Mouse (Mus musculus) MEL (cell line): Measurements from ENCODE around the gene Kif1bp. TPM values are rescaled to one million over a fixed set of nuclear protein-coding genes. Genes with fewer than 3 reads are reported as not detected.
A peak's percentile ranks its signal among the peaks of the same experiment; 100 is the strongest.

Experiments
- DNase-seq: peaks from one replicate; pipeline ENCODE4 v3.0.0; 2011; ENCODE audit warnings: low read depth, low spot score
- H3K27ac ChIP-seq: 2 replicates; pipeline ENCODE4 v1.5.1; 2012; ENCODE audit warnings: low read depth, mild to moderate bottlenecking, control low read depth, low read length, moderate library complexity; ENCODE audit not compliant: control insufficient read depth
- H3K27me3 ChIP-seq, 2 experiments: fragments of 150-350 bp in 1 of 2; sonication (generic) in 1 of 2; 2 replicates each; pipeline ENCODE4 v1.6.1; 2012; ENCODE audit warnings: low read length in 2 of 2, mild to moderate bottlenecking in 2 of 2, improper control_type of control experiment in 1 of 2, moderate library complexity in 1 of 2; ENCODE audit not compliant: insufficient read depth in 2 of 2, control insufficient read depth in 1 of 2
- H3K36me3 ChIP-seq, 2 experiments: 2 replicates each; pipeline ENCODE4 v1.6.1; 2012 to 2014; ENCODE audit warnings: low read length in 2 of 2, improper control_type of control experiment in 1 of 2, inconsistent platforms in 1 of 2, mild to moderate bottlenecking in 1 of 2; ENCODE audit not compliant: insufficient read depth in 2 of 2, control insufficient read depth in 1 of 2
- H3K4me1 ChIP-seq, 2 experiments: fragments of 150-350 bp in 1 of 2; sonication (generic) in 1 of 2; 2 replicates each; pipeline ENCODE4 v1.6.1; 2012; ENCODE audit warnings: low read length in 2 of 2, improper control_type of control experiment in 1 of 2, mild to moderate bottlenecking in 1 of 2; ENCODE audit not compliant: insufficient read depth in 2 of 2, control insufficient read depth in 1 of 2
- H3K4me3 ChIP-seq, 2 experiments: fragments of 150-350 bp in 1 of 2; sonication (generic) in 1 of 2; 2 replicates each; pipeline ENCODE4 v1.5.1; 2012; ENCODE audit warnings: low read depth in 2 of 2, low read length in 2 of 2, mild to moderate bottlenecking in 2 of 2, moderate library complexity in 2 of 2, control low read depth in 1 of 2, improper control_type of control experiment in 1 of 2; ENCODE audit not compliant: control insufficient read depth in 1 of 2, insufficient read depth in 1 of 2
- H3K79me2 ChIP-seq: 2 replicates; pipeline ENCODE4 v1.6.1; 2012; ENCODE audit warnings: mild to moderate bottlenecking, low read length, moderate library complexity; ENCODE audit not compliant: control insufficient read depth, poor library complexity, insufficient read depth
- H3K9ac ChIP-seq: 2 replicates; pipeline ENCODE4 v1.6.1; 2012; ENCODE audit warnings: low read depth, mild to moderate bottlenecking, control low read depth, low read length, moderate library complexity; ENCODE audit not compliant: control insufficient read depth, poor library complexity, severe bottlenecking
- H3K9me3 ChIP-seq: fragments of 150-350 bp; sonication (generic); replicated peaks from 2 replicates; pipeline ENCODE4 v1.6.1; 2012; ENCODE audit warnings: mild to moderate bottlenecking, low read length, improper control_type of control experiment, moderate library complexity; ENCODE audit not compliant: insufficient read depth
- CHD1 ChIP-seq: IDR thresholded peaks from 2 replicates; pipeline ENCODE4 v1.6.1; 2012; ENCODE audit warnings: low read depth, mild to moderate bottlenecking, inconsistent platforms, low read length, improper control_type of control experiment
- CTCF ChIP-seq, 3 experiments: IDR thresholded peaks in 2 of 3; conservative IDR thresholded peaks in 1 of 3; 2 replicates each; pipeline ENCODE4 v1.5.1; 2011 to 2012; ENCODE audit warnings: low read length in 3 of 3, low read depth in 2 of 3, mild to moderate bottlenecking in 2 of 3, improper control_type of control experiment in 1 of 3, inconsistent platforms in 1 of 3, mixed read lengths in 1 of 3, moderate library complexity in 1 of 3; ENCODE audit not compliant: control insufficient read depth in 1 of 3, insufficient read depth in 1 of 3, poor library complexity in 1 of 3, severe bottlenecking in 1 of 3
- EP300 ChIP-seq, 2 experiments: IDR thresholded peaks; 2 replicates each; pipeline ENCODE4 v1.6.1; 2011; ENCODE audit warnings: improper control_type of control experiment in 2 of 2, low read length in 2 of 2, low read depth in 1 of 2, mild to moderate bottlenecking in 1 of 2
- ETS1 ChIP-seq: IDR thresholded peaks from 2 replicates; pipeline ENCODE4 v1.6.1; 2012; ENCODE audit warnings: low read depth, mild to moderate bottlenecking, inconsistent platforms, low read length, improper control_type of control experiment, moderate library complexity
- GABPA ChIP-seq: IDR thresholded peaks from 2 replicates; pipeline ENCODE4 v1.6.1; 2012; ENCODE audit warnings: low read depth, mild to moderate bottlenecking, inconsistent platforms, low read length, improper control_type of control experiment, moderate library complexity
- GATA1 ChIP-seq: IDR thresholded peaks from 2 replicates; pipeline ENCODE4 v1.6.1; 2011; ENCODE audit warnings: low read depth, low read length, improper control_type of control experiment
- HCFC1 ChIP-seq: IDR thresholded peaks from 2 replicates; pipeline ENCODE4 v1.6.1; 2012; ENCODE audit warnings: low read depth, mild to moderate bottlenecking, inconsistent platforms, low read length, improper control_type of control experiment, moderate library complexity
- JUND ChIP-seq: IDR thresholded peaks from 2 replicates; pipeline ENCODE4 v1.6.1; 2011; ENCODE audit warnings: low read depth, mild to moderate bottlenecking, improper control_type of control experiment, low read length
- KAT2A ChIP-seq: conservative IDR thresholded peaks from 2 replicates; pipeline ENCODE4 v1.6.1; 2012; ENCODE audit warnings: low read depth, low read length, improper control_type of control experiment, inconsistent platforms
- MAFK ChIP-seq: IDR thresholded peaks from 2 replicates; pipeline ENCODE4 v1.6.1; 2011; ENCODE audit warnings: low read depth, mild to moderate bottlenecking, low read length, improper control_type of control experiment, borderline replicate concordance
- MEF2A ChIP-seq: IDR thresholded peaks from 2 replicates; pipeline ENCODE4 v1.6.1; 2014; ENCODE audit warnings: low read depth, mild to moderate bottlenecking, inconsistent platforms, low read length, improper control_type of control experiment; ENCODE audit not compliant: poor library complexity, insufficient replicate concordance, severe bottlenecking; ENCODE audit errors: extremely low read depth
- MXI1 ChIP-seq: IDR thresholded peaks from 2 replicates; pipeline ENCODE4 v1.6.1; 2011; ENCODE audit warnings: mild to moderate bottlenecking, low read depth, low read length, improper control_type of control experiment
- MYB ChIP-seq: IDR thresholded peaks from 2 replicates; pipeline ENCODE4 v1.6.1; 2011; ENCODE audit warnings: mild to moderate bottlenecking, low read depth, low read length, improper control_type of control experiment
- MYC ChIP-seq: IDR thresholded peaks from 2 replicates; pipeline ENCODE4 v1.6.1; 2011; ENCODE audit warnings: low read depth, mild to moderate bottlenecking, low read length, improper control_type of control experiment, moderate library complexity
- NELFE ChIP-seq: IDR thresholded peaks from 2 replicates; pipeline ENCODE4 v1.6.1; 2011; ENCODE audit warnings: low read depth, low read length, improper control_type of control experiment
- POLR2A ChIP-seq, 2 experiments: IDR thresholded peaks; 2 replicates each; pipeline ENCODE4 v1.6.1; 2011 to 2012; ENCODE audit warnings: low read length in 2 of 2, mild to moderate bottlenecking in 2 of 2, control low read depth in 1 of 2, improper control_type of control experiment in 1 of 2, low read depth in 1 of 2, moderate library complexity in 1 of 2; ENCODE audit not compliant: control insufficient read depth in 1 of 2, insufficient read depth in 1 of 2, poor library complexity in 1 of 2
- POLR2AphosphoS2 ChIP-seq: IDR thresholded peaks from 2 replicates; pipeline ENCODE4 v1.6.1; 2011; ENCODE audit warnings: low read length, improper control_type of control experiment
- POLR2AphosphoS5 ChIP-seq: IDR thresholded peaks from 2 replicates; pipeline ENCODE4 v1.6.1; 2012; ENCODE audit warnings: low read depth, borderline replicate concordance, mild to moderate bottlenecking, inconsistent platforms, low read length, moderate library complexity, mixed read lengths
- RAD21 ChIP-seq: IDR thresholded peaks from 2 replicates; pipeline ENCODE4 v1.6.1; 2011; ENCODE audit warnings: mild to moderate bottlenecking, low read depth, low read length, improper control_type of control experiment
- SIN3A ChIP-seq: IDR thresholded peaks from 2 replicates; pipeline ENCODE4 v1.6.1; 2012; ENCODE audit warnings: low read length, improper control_type of control experiment, inconsistent platforms
- TBP ChIP-seq: IDR thresholded peaks from 2 replicates; pipeline ENCODE4 v1.8.0; 2011; ENCODE audit warnings: low read depth, low read length, improper control_type of control experiment
- TCF12 ChIP-seq: IDR thresholded peaks from 2 replicates; pipeline ENCODE4 v1.6.1; 2014; ENCODE audit warnings: low read depth, mild to moderate bottlenecking, inconsistent platforms, low read length, improper control_type of control experiment, moderate library complexity
- UBTF ChIP-seq: IDR thresholded peaks from 2 replicates; pipeline ENCODE4 v1.6.1; 2012; ENCODE audit warnings: low read depth, mild to moderate bottlenecking, inconsistent platforms, low read length, improper control_type of control experiment, moderate library complexity, borderline replicate concordance; ENCODE audit not compliant: insufficient read depth
- ZC3H11A ChIP-seq: IDR thresholded peaks from 2 replicates; pipeline ENCODE4 v1.6.1; 2012; ENCODE audit warnings: low read depth, mild to moderate bottlenecking, inconsistent platforms, low read length, improper control_type of control experiment
- ZMIZ1 ChIP-seq: IDR thresholded peaks from 2 replicates; pipeline ENCODE4 v1.6.1; 2012; ENCODE audit warnings: low read depth, mild to moderate bottlenecking, inconsistent platforms, low read length, improper control_type of control experiment, moderate library complexity
- ZNF384 ChIP-seq: IDR thresholded peaks from 2 replicates; pipeline ENCODE4 v1.6.1; 2012; ENCODE audit warnings: low read depth, mild to moderate bottlenecking, inconsistent platforms, low read length, improper control_type of control experiment
- polyA plus RNA-seq, 2 experiments: library from polyadenylated mRNA; stranded (reverse) in 1 of 2; unstranded in 1 of 2; fragments of >175 nt in 1 of 2; fragments of >200 nt in 1 of 2; gene quantifications; 2 replicates each; pipeline versions ENCODE4 v1.2.1 to v1.2.4; 2012; ENCODE audit warnings: low replicate concordance in 2 of 2, low read depth in 1 of 2; ENCODE audit not compliant: insufficient read length in 2 of 2, insufficient read depth in 1 of 2, missing spikeins in 1 of 2
- total RNA-seq: library from RNA; depleted of rRNA; stranded (reverse); fragments of 300-350 nt; gene quantifications from 2 replicates; pipeline ENCODE4 v1.2.3, GENCODE M21; 2012

The Kif1bp gene
- total and polyA plus RNA-seq, 3 experiments: 17.3 to 177 (median 24.7) TPM

- Histone ChIP-seq H3K36me3 (peaks cover 0 to 48% of the 10 kb centered on the region in 2 experiments; a peak in 2 of 4 replicates), H3K9me3 (no peaks in the 10 kb centered on the region), H3K4me1 (peaks cover 15 to 49% of the 10 kb centered on the region in 2 experiments), H3K27ac (peak overlapping the region; percentile 94), H3K79me2 (peaks cover 32% of the 10 kb centered on the region), H3K9ac (peak overlapping the region; percentile 63), H3K4me3 (peak overlapping the region; percentile 59 to 74), H3K27me3 (no peaks in the 10 kb centered on the region)
- DNase-seq: peak; percentile 94
- no peak for TF ChIP-seq MYC
- no peak for TF ChIP-seq RAD21
- peak; percentile 81; the same call in 1 of the 2 replicates for TF ChIP-seq MAFK
- TF ChIP-seq TCF12: peak; percentile 66
- peak; percentile 94 for TF ChIP-seq SIN3A
- peak; percentile 85; the same call in 1 of the 2 replicates for TF ChIP-seq POLR2AphosphoS2
- TF ChIP-seq ETS1: peak; percentile 86
- peak; percentile 96 for TF ChIP-seq ZMIZ1
- peak; percentile 68 to 94; a peak in 3 of 4 replicates for TF ChIP-seq POLR2A (IDR thresholded peaks at IDR 0.05; ENCODE audit: control insufficient read depth in 1 of 2, insufficient read depth in 1 of 2, low read depth in 1 of 2, low read length in 2 of 2, poor library complexity in 1 of 2)
- TF ChIP-seq HCFC1: peak; percentile 72
- TF ChIP-seq TBP: peak; percentile 96
- peak; percentile 36; the same call in 1 of the 2 replicates for TF ChIP-seq GATA1
- TF ChIP-seq MYB: no peak
- TF ChIP-seq GABPA: 0 out of 2 replicates have a peak, but pooled peaks have one; percentile 46
- peak; percentile 93 for TF ChIP-seq ZNF384
- peak; percentile 90; the same call in 1 of the 2 replicates for TF ChIP-seq POLR2AphosphoS5
- no peak for TF ChIP-seq ZC3H11A
- TF ChIP-seq JUND: 0 out of 2 replicates have a peak, but pooled peaks have one; percentile 13
- TF ChIP-seq CHD1: peak; percentile 68
- TF ChIP-seq MXI1: peak; percentile 58; the same call in 1 of the 2 replicates
- 0 out of 2 replicates have a peak, but pooled peaks have one; percentile 12 for TF ChIP-seq KAT2A
- TF ChIP-seq UBTF: 0 out of 2 replicates have a peak, but pooled peaks have one; percentile 69
- TF ChIP-seq EP300 (IDR thresholded peaks at IDR 0.05; ENCODE audit: low read depth in 1 of 2, low read length in 2 of 2): peak in 1 of 2 experiments; percentile 7; a peak in 2 of 4 replicates
- peak; percentile 93 for TF ChIP-seq NELFE
- TF ChIP-seq CTCF (IDR thresholded peaks at IDR 0.05 in 2 of 3, conservative IDR thresholded peaks at IDR 0.05 in 1 of 3; ENCODE audit: control insufficient read depth in 1 of 3, insufficient read depth in 1 of 3, low read depth in 2 of 3, low read length in 3 of 3, poor library complexity in 1 of 3, severe bottlenecking in 1 of 3): no peak
- peak; percentile 47; the same call in 1 of the 2 replicates for TF ChIP-seq MEF2A
These were observed 70.5 kb downstream of the Kif1bp start for GRCm38 (mm10) chr10:62507591-62508308.
